Mouse (Mus musculus) gastrocnemius, postnatal 4 days (tissue): ENCODE measurements around the gene Cd80. TPM values are rescaled to one million over a fixed set of nuclear protein-coding genes. Genes with fewer than 3 reads are reported as not detected.

Experiments used
- DNase-seq, 2 experiments: peaks; one replicate each; pipeline ENCODE4 v3.0.0; 2021 to 2022; ENCODE audit warnings: low spot score in 2 of 2, mixed read lengths in 2 of 2
- total RNA-seq, 2 experiments: library from RNA; stranded (reverse); gene quantifications; 2 replicates each; pipeline ENCODE4 v1.2.3; 2021

Cd80 gene
- total RNA-seq, 2 experiments from 2014 or later, result 0.26 to 0.44 TPM

- DNase-seq, result no peak
Measured at GRCm38 (mm10) chr16:38521211-38521987, 66.0 kb downstream of the Cd80 start.

GRCm38 (mm10) chr16:38522129-38523084 lies 67.0 kb downstream of the Cd80 start, which contains the start of gene Timmdc1:
Gene Timmdc1, minus strand, starts transcription at chr16:38522663.
- DNase-seq, result peak; percentile 91 to 96

GRCm38 (mm10) chr16:38526264-38526663 lies 70.9 kb downstream of the Cd80 start:
- no peak for DNase-seq

DNA sequence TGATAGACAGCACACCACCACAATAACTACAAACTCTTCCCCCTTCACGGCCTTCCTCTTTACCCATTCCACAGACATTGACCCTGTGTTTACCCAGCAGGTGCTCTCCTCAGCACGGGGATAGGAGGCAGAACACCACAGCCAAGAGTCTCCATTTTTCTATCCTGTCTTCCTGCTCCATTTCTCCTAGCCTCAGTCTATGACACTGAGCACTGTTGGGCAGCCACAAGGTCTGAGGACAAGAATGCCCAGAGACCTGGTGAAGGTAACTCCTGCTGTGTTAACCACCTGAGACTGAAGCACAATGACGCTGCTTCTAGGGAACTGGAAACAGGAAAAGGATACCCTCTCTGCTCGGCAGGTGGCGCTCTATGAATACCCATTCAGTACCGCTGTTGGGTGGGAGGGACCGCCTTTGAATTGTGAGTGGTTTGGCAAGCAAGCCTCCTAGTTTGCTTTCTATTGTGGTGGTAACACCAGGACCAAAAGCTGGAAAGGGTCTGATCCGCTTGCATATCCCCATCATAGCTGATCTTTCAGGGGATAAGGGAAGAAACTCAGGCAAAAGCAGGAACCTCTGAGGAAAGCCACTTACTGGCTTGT lies 81.3 kb downstream of the Cd80 start:
- peak; percentile 55 to 73 for DNase-seq

GRCm38 (mm10) chr16:38538716-38539380 lies 83.5 kb downstream of the Cd80 start:
- DNase-seq, result no peak

Other genes starting within 250 kb of the Cd80 start
- under 1 TPM in 1 of 2 experiments, not detected in 1; 0.16 TPM for gene Nr1i2, start 160.7 kb upstream of the Cd80 start, total RNA-seq
- gene Maats1, start 113.4 kb upstream of the Cd80 start, total RNA-seq, result under 1 TPM in 1 of 2 experiments, not detected in 1; 0.20 TPM
- gene Cox17, start 108.6 kb upstream of the Cd80 start, total RNA-seq, result 100 to 1,000 TPM; 109 to 129 TPM
- not detected for gene Gm21987, start 108.5 kb upstream of the Cd80 start, total RNA-seq
- gene Popdc2, start 93.4 kb upstream of the Cd80 start, total RNA-seq, result 10 to 100 TPM; 42.5 to 57.1 TPM
- 1 to 10 TPM; 1.5 to 2.0 TPM for gene Pla1a, start 22.4 kb upstream of the Cd80 start, total RNA-seq
- gene Adprh, start 2.9 kb upstream of the Cd80 start, total RNA-seq, result 10 to 100 TPM; 41.5 to 45.3 TPM
- gene Timmdc1, start 67.1 kb downstream of the Cd80 start, total RNA-seq, result 10 to 100 TPM; 30.8 to 33.5 TPM
- gene Poglut1, start 94.7 kb downstream of the Cd80 start, total RNA-seq, result 10 to 100 TPM; 12.7 to 14.8 TPM
- 10 to 100 TPM; 47.4 to 56.4 TPM for gene Tmem39a, start 103.1 kb downstream of the Cd80 start, total RNA-seq